Mouse (Mus musculus) brain, adult 2 months (tissue): ENCODE results near the gene Zxdc.

ENCODE experiments used
- DNase-seq: peaks from one replicate; pipeline ENCODE4 v3.0.0; 2011; ENCODE audit warnings: low read depth, low spot score

The Zxdc gene

GRCm38 (mm10) chr6:90377708-90378107 is 8.4 kb downstream of the Zxdc start:
- DNase-seq = no peak

DNA sequence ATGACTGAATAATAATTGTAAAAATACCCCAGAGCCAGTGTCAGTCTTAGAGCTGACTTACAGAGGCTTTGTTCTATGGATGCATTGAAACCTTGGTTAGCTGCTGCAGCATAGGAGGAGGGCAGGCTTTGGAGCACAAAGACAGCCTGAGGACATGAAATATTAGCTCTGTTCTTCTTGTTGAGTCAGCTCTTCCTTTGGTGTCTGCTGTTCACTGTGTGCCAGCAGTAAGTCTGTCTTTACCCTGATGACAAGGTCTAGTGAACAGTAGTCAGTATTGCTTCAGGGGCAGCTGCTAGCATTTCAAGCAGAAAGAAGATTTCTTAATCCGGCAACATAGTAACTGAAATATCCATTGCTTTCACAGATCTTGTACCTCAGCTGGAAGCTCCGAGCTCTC is 12.2 kb downstream of the Zxdc start:
- DNase-seq = peak; percentile 31

GRCm38 (mm10) chr6:90390629-90391028 is 21.3 kb downstream of the Zxdc start:
- DNase-seq = no peak

- no peak for DNase-seq
Observed at GRCm38 (mm10) chr6:90393948-90394347, 24.7 kb downstream of the Zxdc start.

DNA sequence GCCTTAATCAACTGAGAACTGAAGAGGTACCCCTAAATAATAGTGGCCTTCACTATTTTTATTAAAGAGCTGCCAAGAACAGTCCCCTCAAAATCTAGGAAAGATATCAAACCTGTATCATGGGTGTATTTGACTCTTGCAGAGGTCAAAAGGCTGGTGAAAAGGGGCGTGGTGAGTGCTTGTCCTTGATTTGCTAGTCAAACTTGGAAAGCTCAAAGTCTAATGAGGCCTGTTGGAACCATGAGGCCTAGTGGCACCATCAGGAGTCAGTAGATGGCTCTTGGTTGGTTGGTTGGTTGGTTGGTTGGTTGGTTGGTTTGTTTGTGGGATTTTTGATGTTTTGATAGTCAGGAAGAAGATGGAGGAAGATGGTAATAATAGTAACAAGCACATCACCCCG is 26.5 kb downstream of the Zxdc start:
- no peak for DNase-seq

DNA sequence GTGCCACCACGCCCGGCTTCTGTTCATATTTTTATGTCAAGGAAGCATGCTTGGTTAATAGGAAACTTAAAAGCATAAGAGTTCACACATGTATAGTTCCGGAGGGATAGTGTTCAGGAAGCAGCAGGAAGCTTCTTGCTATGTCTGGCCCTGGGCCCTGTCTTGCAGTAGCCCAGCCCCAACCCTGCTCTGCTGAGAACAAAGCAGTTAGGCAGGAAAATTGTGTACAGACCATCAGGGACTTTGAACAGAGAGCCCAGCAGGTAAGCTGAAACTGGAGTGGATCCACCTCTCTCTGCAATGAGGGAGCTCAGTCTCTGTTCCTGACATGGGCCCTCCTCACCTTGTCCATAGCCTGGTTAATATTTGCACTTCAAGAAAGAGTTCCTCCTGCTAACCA is 28.0 kb downstream of the Zxdc start:
- no peak for DNase-seq

- DNase-seq = no peak
Observed at GRCm38 (mm10) chr6:90408632-90409031, 39.3 kb downstream of the Zxdc start.

GRCm38 (mm10) chr6:90410972-90411371 is 41.7 kb downstream of the Zxdc start:
- DNase-seq = no peak

- DNase-seq = no peak
Observed at GRCm38 (mm10) chr6:90411926-90412325, 42.6 kb downstream of the Zxdc start.

DNA sequence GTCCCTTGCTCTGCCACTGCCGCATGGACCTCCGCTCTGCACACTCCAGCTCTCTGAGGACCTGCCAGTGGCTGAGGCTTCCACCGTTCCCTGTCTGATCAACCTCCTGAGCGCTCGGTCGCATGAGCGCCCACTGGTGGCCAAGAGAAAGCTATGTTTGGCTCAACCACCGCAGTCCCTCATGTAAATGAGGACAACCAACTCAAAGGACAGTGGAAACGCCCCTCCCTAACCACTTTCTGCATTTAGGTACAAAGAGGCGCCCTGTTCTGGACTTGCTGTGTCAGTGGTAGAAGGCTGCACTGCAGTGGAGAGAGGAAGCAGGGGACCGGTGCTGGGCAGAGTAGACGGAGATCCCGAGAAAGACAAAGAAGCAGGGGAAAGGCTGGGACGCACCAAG is 53.3 kb downstream of the Zxdc start:
- peak; percentile 92 for DNase-seq

DNA sequence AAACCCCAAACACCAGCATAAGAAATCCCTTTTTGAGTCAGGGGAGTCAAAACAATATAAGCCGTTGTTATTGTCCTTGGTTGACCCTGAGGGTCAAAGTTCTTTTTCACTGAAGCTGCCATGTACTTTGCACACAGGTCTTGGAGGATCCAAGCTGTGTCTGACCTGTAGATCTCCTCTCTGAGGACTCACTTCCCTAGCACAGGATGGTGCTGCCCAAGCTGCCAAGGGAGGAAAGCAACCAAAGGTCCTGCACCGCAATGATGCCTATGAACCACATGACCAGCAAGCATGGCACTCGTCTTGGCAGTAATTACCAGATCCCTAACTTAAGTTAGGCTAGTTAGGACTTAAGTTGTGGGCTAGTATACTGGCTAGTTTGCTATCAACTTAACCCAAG is 56.1 kb downstream of the Zxdc start:
- no peak for DNase-seq

DNA sequence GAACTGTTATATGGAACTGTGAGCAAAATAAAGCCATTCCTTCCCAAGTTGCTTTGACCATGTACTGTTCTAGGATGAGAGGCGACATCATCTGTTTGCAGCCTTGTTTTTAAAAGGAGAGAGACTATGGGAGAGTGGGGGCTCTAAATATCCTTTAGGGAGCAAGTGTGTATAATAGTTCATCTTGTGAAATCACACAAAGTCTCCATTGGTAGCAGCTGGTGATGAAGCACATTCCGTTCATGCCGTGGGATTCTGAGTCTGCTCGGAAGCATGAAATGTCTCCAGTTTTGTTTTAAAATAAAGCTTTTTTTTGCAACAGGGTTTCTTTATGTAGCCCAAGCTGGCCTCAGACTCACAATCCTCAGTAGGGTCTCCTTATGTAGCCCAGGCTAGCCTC is 56.7 kb downstream of the Zxdc start:
- no peak for DNase-seq

DNA sequence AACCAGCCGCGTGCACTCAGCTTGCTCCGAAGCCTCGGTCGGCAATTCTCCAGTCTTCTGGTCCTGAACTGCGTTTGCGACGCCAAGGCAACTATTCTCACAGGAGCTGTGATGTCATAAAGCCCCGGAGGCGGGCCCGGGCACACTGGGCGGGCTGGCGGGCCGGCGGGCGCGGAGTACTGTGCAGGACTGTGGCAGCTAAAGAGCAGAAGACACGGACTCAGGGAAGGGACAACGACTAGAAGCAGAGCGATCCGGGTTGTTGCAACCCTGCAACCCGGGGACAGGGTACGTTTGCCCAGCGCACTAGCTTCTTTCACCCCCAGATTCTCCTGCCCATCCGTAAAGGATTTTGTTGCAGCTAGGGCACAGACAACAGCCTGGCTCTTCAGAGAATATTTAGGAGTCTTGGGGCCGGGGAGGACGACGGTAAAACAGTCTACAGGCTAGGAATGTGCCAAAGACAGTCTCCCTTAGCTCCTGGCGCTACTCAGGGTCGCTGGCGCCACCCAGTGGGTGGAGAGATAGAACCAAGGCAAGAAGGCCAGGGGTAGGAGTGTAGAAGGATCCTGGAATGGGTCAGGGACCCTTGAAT is 59.2 kb downstream of the Zxdc start, which contains the start of gene Cfap100:
Gene Cfap100, minus strand, starts transcription at position 418 of the 595 bp plus-strand sequence.
- peak; percentile 76 for DNase-seq

- DNase-seq = peak; percentile 81
Observed at GRCm38 (mm10) chr6:90429911-90430310, 60.6 kb downstream of the Zxdc start.

- DNase-seq = peak; percentile 80
Observed at GRCm38 (mm10) chr6:90431487-90431886, 62.2 kb downstream of the Zxdc start.

- DNase-seq = no peak
Observed at GRCm38 (mm10) chr6:90434687-90435086, 65.4 kb downstream of the Zxdc start.

DNA sequence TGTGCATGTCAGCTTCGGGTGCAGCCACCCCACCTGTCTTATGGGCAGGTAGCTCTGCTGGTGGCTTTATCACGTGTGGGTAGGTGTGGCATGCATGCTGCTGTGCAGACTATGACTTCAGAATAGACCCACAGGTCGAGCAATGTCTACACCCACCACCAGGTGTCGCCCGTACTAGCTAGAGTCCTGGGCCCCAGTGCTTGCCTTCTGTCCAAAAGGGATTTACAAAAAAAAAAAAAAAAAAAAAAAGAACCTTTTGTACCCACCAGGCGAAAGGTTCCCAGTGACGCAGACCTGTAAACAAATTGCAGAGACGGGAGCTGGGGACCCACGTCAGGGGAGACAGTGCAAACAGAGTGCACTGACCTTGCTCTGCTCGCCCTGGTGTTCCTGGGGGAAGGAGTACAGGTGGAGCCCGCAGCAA is 65.9 kb downstream of the Zxdc start:
- peak; percentile 83 for DNase-seq

DNA sequence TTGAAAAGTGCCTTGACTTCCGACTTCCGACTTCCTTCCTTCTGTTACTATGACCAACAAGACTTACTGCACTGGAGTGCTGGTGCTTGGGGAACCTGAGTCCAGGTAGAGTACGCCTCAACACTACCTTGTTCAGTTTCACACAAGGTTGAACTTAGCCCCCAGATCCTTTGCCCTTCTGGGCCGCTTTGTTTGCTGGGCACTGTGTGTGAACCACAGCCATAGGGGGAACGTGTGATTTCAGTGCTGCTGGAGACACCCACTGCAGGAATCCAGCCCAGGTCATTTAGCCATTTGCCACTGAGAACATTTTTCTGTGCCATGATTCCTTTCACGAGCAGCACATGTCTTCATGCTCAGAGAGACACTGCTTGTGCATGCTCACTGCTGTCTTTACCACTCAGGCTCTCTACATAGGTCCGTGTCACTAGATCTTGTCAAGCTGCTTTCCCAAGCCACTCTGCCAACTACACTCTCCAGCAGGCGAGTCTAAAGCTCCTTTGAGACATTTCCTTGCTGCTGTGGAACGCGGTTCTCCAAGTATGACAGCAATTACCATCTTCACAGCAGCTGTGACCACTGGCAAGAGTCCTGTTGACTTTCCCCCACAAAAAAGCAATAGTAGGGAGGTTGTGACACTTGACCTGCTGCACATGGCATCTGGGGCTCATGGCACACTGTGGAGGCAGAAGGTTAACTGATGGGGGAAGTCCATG is 67.1 kb downstream of the Zxdc start:
- no peak for DNase-seq

DNA sequence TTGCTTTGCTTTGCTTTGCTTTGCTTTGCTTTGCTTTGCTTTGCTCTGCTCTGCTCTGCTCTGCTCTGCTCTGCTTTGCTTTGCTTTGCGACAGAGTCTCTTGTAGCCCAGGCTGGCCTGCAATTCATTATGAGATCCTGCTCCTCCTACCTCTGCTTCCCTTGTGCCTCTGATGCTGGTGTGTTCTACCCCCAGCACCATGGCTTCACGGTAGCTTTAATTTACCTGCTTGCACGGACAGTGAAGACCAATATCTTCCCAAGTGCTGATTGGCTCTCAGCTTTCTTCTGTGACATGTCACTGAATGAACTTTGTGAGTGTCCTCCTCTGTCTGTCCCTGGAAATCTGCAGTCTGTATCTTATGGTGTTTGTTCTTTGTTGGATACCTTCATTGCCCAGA is 67.7 kb downstream of the Zxdc start:
- no peak for DNase-seq

GRCm38 (mm10) chr6:90446883-90447282 is 77.6 kb downstream of the Zxdc start:
- no peak for DNase-seq

GRCm38 (mm10) chr6:90450179-90450578 is 80.9 kb downstream of the Zxdc start:
- DNase-seq = peak; percentile 92

DNA sequence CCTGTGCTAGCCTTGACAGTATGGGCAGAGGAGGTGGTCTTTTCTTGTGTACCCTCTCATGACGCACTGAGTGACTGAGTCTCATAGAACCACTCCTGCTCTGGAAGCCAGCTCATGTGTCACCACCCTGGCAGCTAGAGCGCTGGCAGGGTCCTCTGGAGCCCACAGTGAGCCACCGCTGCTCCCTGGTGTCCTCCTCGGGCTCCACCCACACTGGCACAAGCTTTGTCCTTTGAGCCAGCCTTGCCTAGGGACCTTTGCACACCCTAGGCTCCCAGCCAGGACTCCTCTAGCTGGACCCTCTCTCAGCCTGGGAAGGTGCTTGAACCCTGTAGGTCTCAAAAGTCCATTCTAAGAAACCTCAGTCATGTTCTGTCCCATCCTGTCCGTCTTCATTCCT is 81.4 kb downstream of the Zxdc start:
- DNase-seq = no peak

- DNase-seq = no peak
Observed at GRCm38 (mm10) chr6:90451512-90451911, 82.2 kb downstream of the Zxdc start.
